Mouse (Mus musculus) left cerebral cortex, adult 11 months (tissue): Measurements from ENCODE around the gene Mpp3.

Experiments used
- DNase-seq: peaks from one replicate; pipeline ENCODE4 v3.0.0; 2022; ENCODE audit warnings: low spot score

Mpp3 gene

GRCm38 (mm10) chr11:101976949-101977348 lies 51.3 kb downstream of the Mpp3 start:
- DNase-seq, result no peak

GRCm38 (mm10) chr11:101974923-101975322 lies 53.3 kb downstream of the Mpp3 start:
- no peak for DNase-seq

- no peak for DNase-seq
These were observed 54.1 kb downstream of the Mpp3 start for GRCm38 (mm10) chr11:101974181-101974580.

- DNase-seq, result no peak
These were observed 54.8 kb downstream of the Mpp3 start for GRCm38 (mm10) chr11:101973496-101973895.

GRCm38 (mm10) chr11:101972651-101973050 lies 55.6 kb downstream of the Mpp3 start:
- DNase-seq, result no peak

GRCm38 (mm10) chr11:101972097-101972496 lies 56.2 kb downstream of the Mpp3 start:
- DNase-seq, result no peak

- no peak for DNase-seq
These were observed 56.9 kb downstream of the Mpp3 start for GRCm38 (mm10) chr11:101971410-101971809.

- no peak for DNase-seq
These were observed 58.4 kb downstream of the Mpp3 start for GRCm38 (mm10) chr11:101969835-101970234.

GRCm38 (mm10) chr11:101968791-101969190 lies 59.5 kb downstream of the Mpp3 start:
- DNase-seq, result peak; percentile 76

- no peak for DNase-seq
These were observed 60.0 kb downstream of the Mpp3 start for GRCm38 (mm10) chr11:101968311-101968710.

- DNase-seq, result no peak
These were observed 61.2 kb downstream of the Mpp3 start, which contains the start of gene Sost for GRCm38 (mm10) chr11:101966965-101967614. Sost (minus strand) TSS chr11:101967015.

- no peak for DNase-seq
These were observed 62.7 kb downstream of the Mpp3 start for GRCm38 (mm10) chr11:101965553-101965952.

GRCm38 (mm10) chr11:101964647-101965046 lies 63.6 kb downstream of the Mpp3 start:
- no peak for DNase-seq

- no peak for DNase-seq
These were observed 64.6 kb downstream of the Mpp3 start for GRCm38 (mm10) chr11:101963473-101964291.

- no peak for DNase-seq
These were observed 65.2 kb downstream of the Mpp3 start for GRCm38 (mm10) chr11:101963043-101963442.

- no peak for DNase-seq
These were observed 70.8 kb downstream of the Mpp3 start for GRCm38 (mm10) chr11:101957476-101957875.

- no peak for DNase-seq
These were observed 74.8 kb downstream of the Mpp3 start for GRCm38 (mm10) chr11:101953441-101953840.

- no peak for DNase-seq
These were observed 75.5 kb downstream of the Mpp3 start for GRCm38 (mm10) chr11:101952541-101953341.

GRCm38 (mm10) chr11:101950021-101950420 lies 78.2 kb downstream of the Mpp3 start:
- no peak for DNase-seq
